Mouse (Mus musculus) cerebellum, adult 8-10 months (tissue): Measurements from ENCODE around the gene Myom3.
"Not testable (repeated sequence)": the region's sequence is repeated elsewhere in the genome, so short reads cannot be mapped to it uniquely, and the experiment has no call there.

Experiments used
- DNase-seq: peaks from one replicate; pipeline ENCODE4 v3.0.0; 2022

Gene Myom3

GRCm38 (mm10) chr4:135759356-135759976 lies at the start of gene Myom3:
Gene Myom3, plus strand, starts transcription at chr4:135759715.
- no peak for DNase-seq

GRCm38 (mm10) chr4:135710392-135710791 lies 49.1 kb upstream of the Myom3 start:
- DNase-seq: no peak

- DNase-seq: no peak
Observed at GRCm38 (mm10) chr4:135714776-135715175, 44.7 kb upstream of the Myom3 start.

- not testable (repeated sequence) for DNase-seq
Observed at GRCm38 (mm10) chr4:135716438-135716837, 43.1 kb upstream of the Myom3 start.

- DNase-seq: no peak
Observed at GRCm38 (mm10) chr4:135722540-135723290, 36.8 kb upstream of the Myom3 start.

- no peak for DNase-seq
Observed at GRCm38 (mm10) chr4:135726416-135726815, 33.1 kb upstream of the Myom3 start.

GRCm38 (mm10) chr4:135727817-135728216 lies 31.7 kb upstream of the Myom3 start, which contains the start of gene Il22ra1:
Gene Il22ra1, plus strand, starts transcription at chr4:135728172.
- DNase-seq: no peak

GRCm38 (mm10) chr4:135730204-135730603 lies 29.3 kb upstream of the Myom3 start:
- DNase-seq: peak; percentile 29

- no peak for DNase-seq
Observed at GRCm38 (mm10) chr4:135730951-135731350, 28.6 kb upstream of the Myom3 start.

GRCm38 (mm10) chr4:135733901-135734300 lies 25.6 kb upstream of the Myom3 start:
- no peak for DNase-seq

GRCm38 (mm10) chr4:135736903-135737302 lies 22.6 kb upstream of the Myom3 start:
- DNase-seq: no peak

GRCm38 (mm10) chr4:135738237-135738636 lies 21.3 kb upstream of the Myom3 start:
- DNase-seq: no peak

GRCm38 (mm10) chr4:135739148-135739547 lies 20.4 kb upstream of the Myom3 start:
- DNase-seq: no peak

- DNase-seq: no peak
Observed at GRCm38 (mm10) chr4:135739672-135740071, 19.8 kb upstream of the Myom3 start.

- DNase-seq: no peak
Observed at GRCm38 (mm10) chr4:135743520-135743919, 16.0 kb upstream of the Myom3 start.

- DNase-seq: no peak
Observed at GRCm38 (mm10) chr4:135744726-135745448, 14.6 kb upstream of the Myom3 start.

GRCm38 (mm10) chr4:135745613-135746012 lies 13.9 kb upstream of the Myom3 start:
- no peak for DNase-seq

GRCm38 (mm10) chr4:135750896-135751295 lies 8.6 kb upstream of the Myom3 start:
- no peak for DNase-seq

- no peak for DNase-seq
Observed at GRCm38 (mm10) chr4:135752106-135752778, 7.3 kb upstream of the Myom3 start.

- no peak for DNase-seq
Observed at GRCm38 (mm10) chr4:135752779-135753164, 6.7 kb upstream of the Myom3 start.

- DNase-seq: no peak
Observed at GRCm38 (mm10) chr4:135758331-135758730, 1.2 kb upstream of the Myom3 start.

- no peak for DNase-seq
Observed at GRCm38 (mm10) chr4:135758825-135759224, 690 bp upstream of the Myom3 start.

- no peak for DNase-seq
Observed at GRCm38 (mm10) chr4:135761048-135761447, 1.5 kb downstream of the Myom3 start.
